Mouse (Mus musculus) spleen, postnatal 14 days (tissue): ENCODE measurements around the gene D7Ertd443e.
A peak's percentile ranks its signal among the peaks of the same experiment; 100 is the strongest.

ENCODE experiments used
- DNase-seq, 2 experiments: peaks; one replicate each; pipeline ENCODE4 v3.0.0; 2021 to 2022; ENCODE audit warnings: low spot score in 2 of 2

Gene D7Ertd443e

GRCm38 (mm10) chr7:134289126-134289525 is 96.3 kb downstream of the D7Ertd443e start:
- no peak for DNase-seq

- DNase-seq: no peak
Observed at GRCm38 (mm10) chr7:134287570-134288222, 97.8 kb downstream of the D7Ertd443e start.

GRCm38 (mm10) chr7:134272956-134273355 is 112.5 kb downstream of the D7Ertd443e start:
- no peak for DNase-seq

DNA sequence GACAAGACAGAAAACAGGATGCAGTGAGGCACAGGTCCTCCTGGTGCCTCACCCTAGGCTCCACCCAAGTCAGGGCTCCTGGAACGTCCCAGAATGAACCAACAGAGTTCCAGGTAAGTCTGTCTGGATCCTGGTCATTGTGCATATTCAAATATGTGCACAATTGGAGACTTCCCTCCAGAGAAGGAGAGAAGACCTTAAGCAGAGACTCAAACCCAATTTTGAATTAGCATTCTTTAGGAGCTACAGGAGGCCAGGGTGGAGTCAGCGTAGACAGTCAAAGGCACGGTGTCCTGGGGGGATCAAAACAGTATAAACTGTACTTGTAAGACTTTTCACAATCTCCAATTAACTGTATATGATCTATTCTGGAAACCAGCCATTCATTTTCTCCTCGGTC is 113.0 kb downstream of the D7Ertd443e start:
- no peak for DNase-seq

DNA sequence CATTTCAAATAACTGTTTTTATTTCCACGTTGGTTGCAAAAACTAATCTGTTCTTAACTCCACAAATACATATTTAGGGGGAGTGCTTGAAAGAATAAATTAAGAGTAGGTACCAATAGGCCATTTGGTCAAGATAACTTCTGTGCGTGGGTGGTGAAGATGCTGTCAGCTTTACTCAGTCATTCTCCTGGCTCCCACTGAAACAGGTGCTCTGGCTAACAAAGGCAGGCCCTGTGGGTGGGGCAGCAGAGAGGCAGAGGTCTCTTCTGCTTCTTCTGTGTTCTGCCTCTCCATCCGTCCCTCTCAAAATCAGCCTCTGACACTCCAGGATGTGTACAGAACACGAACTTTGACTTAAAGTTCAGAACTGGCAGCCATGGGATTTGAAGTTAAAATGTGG is 119.7 kb downstream of the D7Ertd443e start:
- no peak for DNase-seq

DNA sequence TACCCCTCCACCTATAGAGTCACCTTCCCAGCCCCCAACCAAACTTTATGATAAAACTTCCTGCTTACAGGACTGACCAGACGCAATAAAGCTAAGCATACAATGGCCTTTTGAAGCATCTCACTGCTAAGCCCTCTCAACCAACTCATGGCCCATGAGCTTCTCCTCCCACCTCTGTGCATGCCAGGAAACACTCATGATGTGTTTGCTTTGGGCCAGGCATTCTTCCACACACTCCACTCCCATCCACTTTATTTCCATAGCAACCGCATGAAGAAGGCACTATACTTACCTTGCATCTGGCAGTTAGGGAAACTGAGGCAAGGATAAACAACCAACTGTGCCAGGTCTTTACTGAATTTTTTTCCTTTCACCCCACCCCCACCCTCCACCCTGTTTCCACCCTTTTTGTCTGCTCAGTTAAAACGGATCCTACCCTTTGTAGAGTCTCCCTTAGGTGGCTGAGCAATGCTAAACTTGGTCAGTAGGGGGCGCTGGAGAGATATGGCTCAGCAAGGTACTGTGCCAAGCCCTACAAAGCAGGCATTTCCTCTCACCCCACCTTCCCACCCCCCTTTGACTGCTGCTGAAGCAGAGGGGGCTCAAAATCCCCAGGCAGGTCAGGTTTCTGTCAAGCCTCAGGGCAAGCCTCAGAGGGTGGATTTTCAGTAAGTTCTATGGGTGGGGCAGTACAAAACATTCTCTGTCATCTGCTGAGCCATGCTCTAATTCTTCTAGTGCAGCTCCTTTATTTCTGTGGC is 122.1 kb downstream of the D7Ertd443e start:
- DNase-seq: peak in 1 of 2 experiments; percentile 17

DNA sequence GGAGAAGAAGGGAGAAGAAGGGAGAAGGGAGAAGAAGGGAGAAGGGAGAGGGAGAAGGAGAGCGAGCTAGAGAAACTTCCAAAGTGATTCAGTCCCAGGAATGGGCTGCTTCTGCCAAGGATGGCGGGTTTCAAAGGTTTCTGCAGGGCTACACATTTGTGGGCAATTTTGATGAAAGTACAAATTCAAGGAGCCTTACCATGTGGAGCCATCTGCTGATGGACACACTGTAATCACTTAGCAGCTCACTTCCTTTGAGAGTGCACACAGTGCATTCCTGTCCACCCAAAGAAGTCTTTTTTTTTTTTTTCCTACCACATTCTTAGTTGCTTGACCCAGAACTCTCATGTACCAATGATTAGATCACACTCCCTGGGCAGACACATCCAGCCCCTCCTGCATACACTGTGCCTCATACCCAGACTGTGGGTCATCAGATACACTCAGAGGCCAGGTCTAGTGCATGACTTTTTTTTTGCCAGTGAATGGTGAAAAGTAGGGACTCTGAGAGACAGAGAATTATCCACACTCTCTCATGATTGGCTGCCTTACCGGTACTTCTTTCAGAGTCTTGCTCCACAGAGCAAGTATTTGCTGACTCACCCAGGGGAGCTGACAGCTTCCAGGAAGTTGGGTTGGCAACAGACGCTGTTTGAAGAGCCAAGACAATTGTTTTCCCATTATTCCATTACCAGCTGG is 124.3 kb downstream of the D7Ertd443e start:
- DNase-seq: no peak

- no peak for DNase-seq
Observed at GRCm38 (mm10) chr7:134250273-134250870, 135.1 kb downstream of the D7Ertd443e start.

DNA sequence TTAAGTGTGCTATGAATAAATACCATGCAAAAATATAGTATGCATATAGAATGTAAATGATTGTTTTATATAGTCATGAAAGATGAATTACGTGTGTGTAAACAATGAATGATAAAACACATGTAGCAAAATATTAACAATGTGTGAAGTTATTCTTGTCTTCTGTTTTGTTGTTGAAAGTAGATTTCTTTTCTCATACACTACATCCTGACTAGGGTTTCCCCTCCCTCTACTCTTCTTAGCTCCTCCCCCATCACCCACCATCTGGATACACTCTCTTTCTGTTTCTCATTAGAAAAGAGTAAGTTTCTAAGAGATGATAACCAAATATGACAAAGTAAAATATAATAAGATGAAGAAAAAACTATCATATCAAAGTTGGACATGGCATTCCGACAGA is 137.4 kb downstream of the D7Ertd443e start:
- no peak for DNase-seq

DNA sequence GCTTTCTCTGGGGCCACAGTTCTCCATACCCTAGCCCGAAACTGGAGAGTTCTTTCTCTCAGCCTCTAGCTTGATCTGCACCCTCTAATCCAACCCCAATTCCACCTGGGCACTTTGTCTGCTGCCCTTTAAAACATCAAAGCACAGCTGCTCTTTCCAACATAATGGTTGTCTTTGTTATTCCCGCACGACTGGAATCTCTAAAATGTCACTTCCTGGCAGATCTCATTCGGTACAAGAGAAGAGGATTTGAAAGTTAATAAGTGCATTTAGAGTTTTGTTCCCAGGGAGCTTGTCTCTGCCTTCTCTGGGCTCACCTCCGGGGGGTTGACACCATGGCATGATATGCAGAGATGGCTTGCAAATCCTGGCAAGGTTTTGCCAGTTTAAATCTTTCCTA is 138.8 kb downstream of the D7Ertd443e start:
- no peak for DNase-seq

DNA sequence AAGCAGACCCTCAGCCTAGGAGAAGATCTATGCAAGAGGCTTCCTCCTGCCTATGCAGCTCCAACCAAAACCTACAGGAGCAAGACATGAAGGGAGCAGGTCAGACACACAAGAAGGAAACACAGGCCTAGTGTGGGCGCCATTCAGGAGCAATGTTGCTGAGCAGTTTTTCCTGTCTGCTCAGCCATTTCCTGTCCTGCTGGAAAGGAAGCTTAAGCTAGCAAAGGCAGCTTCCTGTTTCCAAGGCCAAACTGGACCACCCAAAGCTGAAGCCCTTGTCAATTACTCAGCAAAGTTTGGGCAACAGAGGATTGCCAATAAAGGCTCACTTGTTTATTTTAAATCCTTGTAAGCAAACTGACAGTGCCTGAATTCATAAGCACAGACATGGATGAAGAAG is 142.7 kb downstream of the D7Ertd443e start:
- no peak for DNase-seq

DNA sequence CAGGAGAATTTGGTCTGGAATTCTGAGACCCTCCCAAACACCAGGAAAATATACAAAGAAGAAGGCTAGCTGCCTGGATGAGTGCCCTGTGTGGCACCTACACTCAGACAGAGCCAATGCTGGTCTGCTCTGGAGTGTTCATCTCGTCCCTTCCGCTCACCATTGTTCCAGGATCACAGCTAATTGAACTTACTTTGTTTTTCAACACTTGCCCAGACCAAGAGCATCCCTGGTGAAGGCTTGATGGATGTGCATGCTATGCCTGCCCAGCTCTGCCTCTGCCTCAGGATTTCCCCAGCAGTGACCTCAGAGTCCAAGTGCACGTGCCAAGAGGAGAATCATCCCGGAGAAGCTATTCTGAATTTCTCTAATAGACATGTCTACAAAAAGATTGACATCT is 144.2 kb downstream of the D7Ertd443e start:
- DNase-seq: no peak

- no peak for DNase-seq
Observed at GRCm38 (mm10) chr7:134240579-134240978, 144.9 kb downstream of the D7Ertd443e start.

DNA sequence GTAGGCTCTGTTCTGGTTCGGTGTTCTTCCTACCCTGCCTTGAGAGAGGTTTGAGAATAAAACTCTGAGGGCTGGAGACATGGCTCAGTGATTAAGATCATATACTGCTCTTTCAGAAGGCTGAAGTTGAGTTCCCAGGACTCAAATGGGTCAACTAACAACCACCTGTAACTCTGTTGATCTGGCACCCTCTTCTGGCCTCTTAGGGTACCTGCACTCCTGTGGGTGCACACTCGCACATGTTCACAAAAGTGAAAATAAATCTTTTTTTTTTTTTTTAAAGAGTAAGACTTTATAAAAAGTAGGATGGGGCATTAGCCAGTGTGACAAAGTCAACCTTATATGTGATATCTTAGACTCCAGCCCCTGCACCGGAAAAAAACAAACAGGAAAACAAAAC is 146.6 kb downstream of the D7Ertd443e start:
- DNase-seq: no peak

GRCm38 (mm10) chr7:134237356-134237755 is 148.1 kb downstream of the D7Ertd443e start:
- DNase-seq: no peak

GRCm38 (mm10) chr7:134236727-134237126 is 148.7 kb downstream of the D7Ertd443e start:
- no peak for DNase-seq

- no peak for DNase-seq
Observed at GRCm38 (mm10) chr7:134235552-134235951, 149.9 kb downstream of the D7Ertd443e start.

GRCm38 (mm10) chr7:134231378-134232346 is 153.8 kb downstream of the D7Ertd443e start, which contains the start of gene Adam12:
TSS of gene Adam12 (minus strand) at chr7:134232146.
- DNase-seq: no peak

GRCm38 (mm10) chr7:134230708-134231107 is 154.8 kb downstream of the D7Ertd443e start:
- no peak for DNase-seq

GRCm38 (mm10) chr7:134229899-134230298 is 155.6 kb downstream of the D7Ertd443e start:
- DNase-seq: no peak
